Mouse (Mus musculus) bone marrow macrophage, adult 2 months (primary cell): Measurements from ENCODE around the gene Gm17334.

Experiments used
- CTCF ChIP-seq: IDR thresholded peaks from 2 replicates; pipeline ENCODE4 v1.5.1; 2012; ENCODE audit warnings: low read depth, mild to moderate bottlenecking, low read length, moderate library complexity
- POLR2A ChIP-seq: IDR thresholded peaks from 2 replicates; pipeline ENCODE4 v1.6.1; 2012; ENCODE audit warnings: mild to moderate bottlenecking, low read depth, low read length, borderline replicate concordance

GRCm38 (mm10) chr11:53745260-53745659 is 27.7 kb downstream of the Gm17334 start:
- TF ChIP-seq POLR2A: no peak
- TF ChIP-seq CTCF: no peak
